Mouse (Mus musculus) urinary bladder, postnatal 36 days (tissue): ENCODE measurements around the gene Trmt2b.
"Not testable (repeated sequence)": the region's sequence is repeated elsewhere in the genome, so short reads cannot be mapped to it uniquely, and the experiment has no call there.

Source experiments
- DNase-seq, 2 experiments: peaks; one replicate each; pipeline ENCODE4 v3.0.0; 2022; ENCODE audit warnings: low spot score in 2 of 2, mixed read lengths in 1 of 2

Trmt2b gene

GRCm38 (mm10) chrX:134276275-134277160, at the start of gene Trmt2b:
TSS of gene Trmt2b (minus strand) at chrX:134276984.
- DNase-seq: peak; percentile 40 to 72

DNA sequence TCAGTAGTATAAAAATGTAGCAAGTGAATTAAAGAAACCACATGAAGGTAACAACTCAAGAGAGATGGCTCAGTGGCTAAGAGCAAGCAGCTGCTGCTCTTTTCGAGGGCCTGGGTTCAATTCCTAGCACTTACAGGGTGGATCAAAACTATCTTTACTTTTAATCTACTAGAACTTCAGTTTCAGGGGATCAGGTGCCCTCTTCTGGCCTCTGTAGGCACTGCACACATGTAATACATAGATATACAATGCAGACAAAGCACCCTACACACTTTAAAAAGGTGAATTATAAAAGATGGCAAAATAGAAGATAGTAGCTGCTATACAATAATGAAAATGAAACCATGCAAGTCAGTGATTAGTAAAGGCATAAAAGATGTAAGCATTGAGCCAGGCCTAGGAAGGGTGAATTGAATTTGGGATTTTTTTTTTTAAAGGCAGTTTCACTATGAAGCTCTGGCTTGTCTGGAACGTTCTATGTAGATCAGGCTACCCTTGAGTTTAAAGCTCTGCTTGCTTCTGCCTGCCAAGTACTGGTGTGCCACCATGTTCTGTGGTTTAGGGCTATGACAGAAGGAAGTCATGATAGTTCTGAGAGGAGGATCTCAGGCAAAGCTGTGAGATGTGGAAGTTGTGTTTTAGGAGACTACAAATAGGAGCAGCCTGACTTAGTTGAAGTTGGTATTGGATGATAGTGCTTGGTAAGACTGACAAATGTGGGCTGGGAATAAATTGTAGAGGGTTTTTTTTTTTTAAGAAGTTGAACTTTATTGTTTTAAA, 42.6 kb upstream of the Trmt2b start:
- DNase-seq: no peak

DNA sequence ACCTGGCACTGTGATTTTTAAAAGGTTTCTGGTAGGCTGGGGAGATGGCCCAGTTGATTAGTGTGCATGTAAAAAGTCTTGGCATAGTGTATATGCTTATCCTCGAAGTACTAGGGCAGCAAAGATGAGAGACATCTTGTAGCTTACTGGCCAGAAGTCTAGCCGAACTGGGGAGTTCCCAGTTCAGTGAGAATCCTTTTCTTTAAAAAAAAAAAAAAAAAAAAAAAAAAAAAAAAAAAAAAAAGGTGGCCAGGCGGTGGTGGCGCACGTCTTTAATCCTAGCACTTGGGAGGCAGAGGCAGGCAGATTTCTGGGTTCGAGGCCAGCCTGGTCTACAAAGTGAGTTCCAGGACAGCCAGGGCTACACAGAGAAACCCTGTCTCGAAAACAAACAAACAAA, 34.4 kb upstream of the Trmt2b start:
- DNase-seq: not testable (repeated sequence)

- DNase-seq: no peak
Observed at GRCm38 (mm10) chrX:134308275-134308634, 31.5 kb upstream of the Trmt2b start.

GRCm38 (mm10) chrX:134307534-134308274, 30.9 kb upstream of the Trmt2b start, which contains the start of gene Cenpi:
TSS of gene Cenpi (plus strand) at chrX:134308084.
- peak; percentile 69 to 84 for DNase-seq

- no peak for DNase-seq
Observed at GRCm38 (mm10) chrX:134303287-134303686, 26.5 kb upstream of the Trmt2b start.

DNA sequence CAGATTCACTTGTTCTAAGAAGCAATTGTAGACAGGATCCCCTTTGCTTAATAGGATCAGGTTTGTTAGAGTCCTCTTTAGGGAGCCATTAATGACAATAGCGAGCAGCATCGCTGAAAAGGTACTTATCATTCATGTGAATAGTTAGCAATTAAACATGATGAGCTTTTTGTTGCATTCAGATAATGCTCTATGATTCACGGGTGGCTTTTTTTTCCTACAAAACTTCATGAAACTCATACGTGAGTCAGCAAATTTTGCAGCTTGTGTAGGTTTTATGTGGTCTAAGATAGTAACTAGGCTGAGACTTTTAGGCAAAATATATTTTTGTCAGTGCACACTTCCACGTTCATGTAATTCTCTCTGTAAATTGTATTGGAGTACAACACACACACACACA, 23.4 kb upstream of the Trmt2b start:
- DNase-seq: no peak

DNA sequence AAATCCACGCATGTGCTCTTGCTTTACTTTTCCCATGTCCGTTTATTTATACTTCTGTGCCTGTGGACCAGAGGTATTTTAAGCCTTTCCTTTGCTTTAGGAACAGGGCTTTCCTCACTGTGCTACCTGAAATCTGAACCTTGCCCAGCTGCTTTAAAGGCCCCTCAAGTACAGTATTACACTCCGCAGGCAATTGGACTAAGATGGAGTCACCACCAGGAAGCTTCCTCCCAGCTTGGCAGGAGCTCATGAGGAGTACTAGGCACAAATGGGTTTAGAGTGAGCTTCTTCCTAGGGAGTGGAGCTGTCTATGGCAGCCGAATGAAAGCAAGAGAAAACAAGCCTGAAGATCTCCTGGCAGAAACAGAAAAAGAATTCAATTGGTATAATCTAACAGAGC, 20.4 kb upstream of the Trmt2b start:
- no peak for DNase-seq

DNA sequence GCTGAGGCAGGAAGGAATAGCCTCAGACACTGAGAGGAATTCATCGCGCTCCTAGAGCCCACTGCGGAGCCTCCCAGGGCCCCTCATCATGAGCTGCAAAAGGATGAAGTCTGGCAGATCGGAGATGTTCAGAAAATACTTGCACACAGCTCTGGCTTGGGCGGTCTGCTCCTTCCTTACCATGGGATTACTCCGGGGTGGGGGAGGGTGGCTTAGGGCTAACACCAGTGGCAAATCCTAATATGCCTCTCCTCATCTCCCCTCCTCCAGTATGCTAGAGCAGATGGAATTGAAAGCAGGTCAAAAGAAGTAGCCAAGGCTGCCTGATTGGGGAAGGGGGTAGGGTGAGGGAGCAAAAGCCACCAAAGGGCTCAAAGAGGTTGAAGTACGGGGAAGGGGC, 20.0 kb upstream of the Trmt2b start:
- no peak for DNase-seq

- DNase-seq: no peak
Observed at GRCm38 (mm10) chrX:134296301-134296700, 19.5 kb upstream of the Trmt2b start.

DNA sequence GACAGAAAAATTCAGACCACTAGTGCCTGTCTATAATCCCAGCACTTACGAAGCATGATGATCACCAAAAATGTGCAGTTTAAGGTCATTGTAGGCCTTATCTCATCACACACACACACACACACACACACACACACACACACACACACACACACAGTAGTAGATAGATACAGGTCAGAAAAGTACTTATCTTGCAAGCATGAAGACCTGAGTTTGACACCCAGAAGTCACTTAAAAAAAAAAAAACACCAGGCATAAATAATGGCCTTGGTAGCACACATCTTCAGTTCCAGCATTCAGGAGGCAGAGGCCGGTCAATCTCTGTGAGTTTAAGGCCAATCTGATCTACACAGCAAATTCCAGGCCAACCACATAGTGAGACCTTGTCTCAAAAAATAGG, 10.5 kb upstream of the Trmt2b start:
- no peak for DNase-seq

DNA sequence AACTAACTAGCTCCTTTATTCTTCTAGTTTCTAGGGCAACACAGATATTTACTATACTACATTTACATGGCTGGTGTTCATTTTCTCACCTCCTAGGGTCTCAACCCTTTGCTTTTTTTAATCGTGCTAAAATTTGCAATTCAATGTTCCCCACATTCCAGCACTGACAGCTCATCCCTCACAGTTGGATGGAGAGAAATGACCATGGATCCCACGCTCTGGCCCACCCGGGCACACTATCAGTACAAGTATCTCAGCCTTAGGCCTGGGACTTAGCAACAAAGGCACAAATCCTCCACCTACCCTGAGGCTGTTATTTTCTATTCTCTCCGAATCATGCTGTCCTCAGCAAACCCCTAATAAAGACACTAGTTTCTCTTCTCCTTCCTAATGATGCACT, 9.0 kb upstream of the Trmt2b start:
- DNase-seq: no peak

GRCm38 (mm10) chrX:134285102-134285501, 8.3 kb upstream of the Trmt2b start:
- DNase-seq: no peak

DNA sequence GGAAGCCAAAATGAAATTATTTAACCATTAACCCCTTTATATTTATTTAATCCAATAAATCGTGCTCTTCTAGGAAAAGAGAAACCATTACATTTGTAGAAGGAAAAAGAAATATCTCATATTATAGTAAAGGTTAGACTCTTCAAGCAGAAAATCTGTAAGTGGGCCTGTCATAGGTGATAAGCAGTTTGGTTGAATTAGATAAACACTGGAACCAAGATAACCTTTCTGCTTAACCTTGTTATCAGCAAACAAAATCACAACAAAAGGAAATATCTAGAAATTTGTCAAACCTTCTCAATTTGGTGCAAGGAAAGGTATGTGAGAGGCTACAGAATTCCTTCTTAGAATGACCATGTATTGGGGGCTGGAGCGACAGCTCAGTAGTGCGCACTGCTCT, 3.7 kb upstream of the Trmt2b start:
- DNase-seq: no peak

- DNase-seq: no peak
Observed at GRCm38 (mm10) chrX:134275715-134276114, 1.1 kb downstream of the Trmt2b start.

- no peak for DNase-seq
Observed at GRCm38 (mm10) chrX:134262129-134262528, 14.7 kb downstream of the Trmt2b start.

GRCm38 (mm10) chrX:134261191-134261590, 15.6 kb downstream of the Trmt2b start:
- no peak for DNase-seq

GRCm38 (mm10) chrX:134248202-134248601, 28.6 kb downstream of the Trmt2b start:
- no peak for DNase-seq

- DNase-seq: no peak
Observed at GRCm38 (mm10) chrX:134245946-134246345, 30.8 kb downstream of the Trmt2b start.

DNA sequence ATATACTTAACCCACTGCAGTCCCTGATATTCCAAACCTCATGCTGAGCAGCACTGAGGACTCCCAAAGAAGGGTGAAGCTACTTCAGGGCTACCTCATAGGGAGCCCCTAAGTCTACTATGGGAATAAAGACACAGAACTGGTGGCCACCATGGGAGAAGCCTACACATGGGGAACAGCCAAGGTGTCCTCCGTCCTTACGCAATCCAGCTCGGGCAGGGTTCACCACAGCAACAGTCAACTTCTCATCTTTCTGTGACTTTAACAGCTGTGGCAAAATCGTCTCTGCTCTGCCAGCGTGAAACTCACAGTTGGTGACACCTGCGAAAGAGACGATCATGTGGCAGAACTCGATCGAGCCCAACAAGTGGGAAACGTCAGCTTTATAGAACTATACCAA, 38.5 kb downstream of the Trmt2b start:
- DNase-seq: no peak

DNA sequence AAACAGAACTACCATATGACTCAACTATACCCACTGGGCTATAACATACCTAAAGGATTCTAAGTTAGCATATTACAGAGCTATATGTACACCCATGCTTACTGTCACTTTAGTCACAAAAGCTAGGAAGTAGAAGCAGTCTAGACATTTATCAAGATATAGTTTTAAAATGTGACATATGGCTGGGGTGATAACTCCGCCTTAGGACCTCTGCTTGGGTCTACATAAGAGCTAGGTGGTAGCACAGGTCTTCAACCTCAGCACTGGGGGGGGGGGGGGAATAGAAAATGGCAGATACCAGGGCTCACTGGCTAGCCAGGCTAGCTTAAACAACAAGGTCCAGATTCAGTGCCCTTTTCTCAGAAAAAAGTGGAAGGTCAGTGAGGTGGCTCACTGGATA, 43.7 kb downstream of the Trmt2b start:
- no peak for DNase-seq

GRCm38 (mm10) chrX:134221856-134222255, 54.9 kb downstream of the Trmt2b start, which contains the start of gene Nox1:
TSS of gene Nox1 (minus strand) at chrX:134221956.
- DNase-seq: no peak
